Mouse (Mus musculus): ENCODE data around the gene Cfap77.

Cfap77 gene

GRCm38 (mm10) chr2:28997161-28997834 lies 57.6 kb downstream of the Cfap77 start:
- DNase-seq (ENCODE audit: low read depth, low spot score): no peak

- DNase-seq (ENCODE audit: low read depth, low spot score): no peak
Observed at GRCm38 (mm10) chr2:28995436-28995835, 59.4 kb downstream of the Cfap77 start.

- no peak for DNase-seq (ENCODE audit: low read depth, low spot score)
Observed at GRCm38 (mm10) chr2:28994014-28994413, 60.9 kb downstream of the Cfap77 start.

DNA sequence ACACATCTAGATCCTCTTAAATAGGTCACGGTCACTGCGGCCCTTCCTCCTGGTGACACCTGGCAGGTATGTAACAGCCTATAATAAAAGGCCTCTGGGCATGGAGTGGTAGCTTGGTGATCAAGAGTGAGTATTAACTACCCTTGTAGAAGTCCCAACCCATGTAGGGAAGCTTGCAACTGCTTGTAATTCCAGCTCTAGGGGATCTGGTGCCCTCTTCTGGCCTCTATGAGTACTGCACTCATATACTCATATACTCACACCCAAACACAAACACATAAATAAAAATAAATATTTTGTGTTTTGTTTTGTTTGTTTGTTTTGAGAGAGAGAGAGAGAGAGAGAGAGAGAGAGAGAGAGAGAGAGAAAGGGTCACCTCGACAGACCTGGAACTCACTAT lies 66.1 kb downstream of the Cfap77 start:
- no peak for DNase-seq (ENCODE audit: low read depth, low spot score)

GRCm38 (mm10) chr2:28980080-28980910 lies 74.6 kb downstream of the Cfap77 start:
- DNase-seq (ENCODE audit: low read depth, low spot score): no peak

GRCm38 (mm10) chr2:28978461-28978860 lies 76.4 kb downstream of the Cfap77 start:
- DNase-seq (ENCODE audit: low read depth, low spot score): no peak

- peak; percentile 64 for DNase-seq (ENCODE audit: low read depth, low spot score)
Observed at GRCm38 (mm10) chr2:28976635-28977034, 78.2 kb downstream of the Cfap77 start.

DNA sequence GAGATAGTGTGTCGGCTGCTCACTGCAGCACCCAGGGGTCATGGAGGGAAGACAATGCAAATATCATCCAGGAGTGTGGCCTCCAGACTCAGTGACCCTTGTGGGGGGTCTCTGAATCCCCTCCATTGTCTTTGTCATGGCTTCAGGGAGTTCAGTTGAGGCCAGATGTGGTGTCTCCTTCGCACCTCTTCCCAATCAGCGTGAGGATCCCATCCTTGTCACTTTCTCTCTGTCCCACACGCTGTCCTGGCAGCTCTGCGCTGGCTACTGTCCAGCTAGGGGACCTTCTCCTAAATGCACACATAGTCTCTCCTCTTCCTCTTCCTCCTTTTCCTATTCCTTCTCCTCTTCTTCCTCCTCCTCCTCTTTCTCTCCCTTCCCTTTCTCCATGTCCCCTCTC lies 79.3 kb downstream of the Cfap77 start:
- DNase-seq (ENCODE audit: low read depth, low spot score): no peak

GRCm38 (mm10) chr2:28974520-28974919 lies 80.3 kb downstream of the Cfap77 start:
- no peak for DNase-seq (ENCODE audit: low read depth, low spot score)

DNA sequence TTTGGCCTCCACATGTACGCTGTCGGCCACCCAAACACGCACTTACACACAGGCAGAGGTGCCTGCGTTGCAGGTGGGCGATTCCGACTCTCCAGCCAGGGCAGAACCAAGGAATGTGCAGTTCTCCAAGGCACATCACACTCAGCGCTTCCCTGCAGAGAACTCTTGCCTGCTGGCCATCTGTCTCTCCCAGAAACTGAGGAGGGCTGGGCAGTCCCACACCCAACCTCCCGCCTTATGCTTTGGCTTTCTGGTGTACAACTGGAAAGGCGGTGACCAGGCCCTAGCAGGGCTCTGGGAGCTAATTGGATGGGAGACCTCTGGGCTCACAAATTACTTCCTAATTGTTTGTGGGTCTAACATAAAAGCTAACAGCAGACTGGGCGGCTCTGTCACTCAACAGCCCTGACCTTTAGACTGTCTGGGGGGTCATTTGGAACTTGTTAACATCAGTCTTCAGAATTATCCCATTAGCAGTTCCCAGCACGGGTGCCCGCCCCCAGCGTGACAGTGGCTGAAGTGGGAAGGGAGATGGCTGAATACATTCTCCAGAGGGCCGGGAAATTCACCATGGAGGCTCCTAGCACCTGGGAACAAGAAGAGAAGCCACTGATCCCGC lies 80.9 kb downstream of the Cfap77 start:
- no peak for DNase-seq (ENCODE audit: low read depth, low spot score)

GRCm38 (mm10) chr2:28970424-28970823 lies 84.4 kb downstream of the Cfap77 start:
- no peak for DNase-seq (ENCODE audit: low read depth, low spot score)

DNA sequence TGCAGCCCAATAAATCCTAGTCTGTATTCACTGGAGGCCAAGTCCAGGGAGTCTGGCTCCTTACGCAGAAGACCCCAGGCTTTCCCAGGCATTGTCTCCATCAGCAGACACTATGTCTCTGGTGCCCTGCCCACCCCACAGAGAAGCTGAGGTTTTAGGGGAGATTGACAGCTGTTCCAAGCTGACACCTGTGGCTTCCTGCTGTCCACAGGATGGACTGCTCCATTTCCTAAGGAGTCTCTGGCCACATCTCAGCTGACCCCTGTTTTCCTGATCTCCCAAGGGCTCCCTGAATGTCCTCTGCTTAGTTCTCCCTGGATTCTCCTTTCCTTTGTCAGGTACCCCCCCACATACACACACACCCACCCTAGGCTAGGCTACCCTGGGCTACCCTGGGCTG lies 86.6 kb downstream of the Cfap77 start:
- DNase-seq (ENCODE audit: low read depth, low spot score): no peak

GRCm38 (mm10) chr2:28966151-28966795 lies 88.6 kb downstream of the Cfap77 start:
- peak; percentile 58 for DNase-seq (ENCODE audit: low read depth, low spot score)

DNA sequence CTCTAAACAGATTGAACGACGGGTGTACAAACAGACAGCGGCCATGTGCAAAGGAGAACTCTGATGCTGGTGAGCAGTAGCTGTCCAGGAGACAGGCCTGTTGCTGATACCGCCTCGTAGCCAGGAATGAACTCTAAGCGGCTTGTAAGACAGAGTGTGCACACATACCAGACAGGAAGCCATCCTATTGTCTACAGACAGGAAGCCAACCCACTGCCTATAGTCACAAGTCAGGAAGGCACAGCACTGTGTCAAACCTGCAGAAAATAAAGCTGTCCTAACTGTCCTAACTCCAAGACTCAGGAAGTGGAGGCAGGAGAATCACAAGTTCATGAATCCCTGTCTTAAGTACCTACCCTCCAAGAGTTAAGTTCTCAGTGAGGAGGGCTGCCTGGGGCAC lies 91.3 kb downstream of the Cfap77 start:
- no peak for DNase-seq (ENCODE audit: low read depth, low spot score)

DNA sequence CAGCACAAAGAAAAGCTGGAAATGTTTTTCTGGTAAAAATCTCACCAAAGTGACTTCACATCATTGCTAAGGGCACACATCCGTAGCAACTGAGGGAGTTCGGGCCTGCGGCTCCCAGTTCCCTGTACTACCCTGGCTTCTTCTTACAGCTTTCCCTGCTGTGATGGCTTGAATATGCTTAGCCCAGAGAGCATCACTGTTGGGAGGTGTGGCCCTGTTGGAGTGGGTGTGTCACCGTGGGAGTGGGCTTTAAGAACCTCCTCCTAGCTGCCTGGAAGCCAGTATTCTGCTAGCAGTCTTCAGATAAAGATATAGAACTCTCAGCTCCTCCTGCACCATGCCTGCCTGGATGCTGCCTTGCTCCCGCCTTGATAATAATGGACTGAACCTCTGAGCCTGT lies 93.2 kb downstream of the Cfap77 start:
- DNase-seq (ENCODE audit: low read depth, low spot score): no peak

GRCm38 (mm10) chr2:28961024-28961585 lies 93.8 kb downstream of the Cfap77 start:
- peak; percentile 13 for DNase-seq (ENCODE audit: low read depth, low spot score)

DNA sequence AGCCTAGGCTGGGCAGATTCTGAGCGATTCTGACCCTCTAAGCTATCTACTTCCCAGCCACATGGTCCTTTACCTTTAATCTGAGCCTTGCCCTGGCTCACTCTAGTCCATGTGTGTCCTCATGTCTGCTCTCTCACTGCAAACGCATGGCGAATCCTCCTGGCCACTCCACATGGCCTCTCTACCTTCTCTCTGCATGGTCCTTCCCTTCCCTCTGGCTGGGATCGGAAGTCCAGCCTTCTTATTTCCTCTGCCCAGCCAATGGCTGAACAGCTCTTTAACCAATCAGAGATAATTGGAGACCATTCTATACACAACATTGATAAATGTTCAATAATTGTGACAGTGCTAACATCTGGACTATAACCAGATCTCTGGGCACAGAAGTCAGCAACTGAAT lies 98.0 kb downstream of the Cfap77 start:
- no peak for DNase-seq (ENCODE audit: low read depth, low spot score)

DNA sequence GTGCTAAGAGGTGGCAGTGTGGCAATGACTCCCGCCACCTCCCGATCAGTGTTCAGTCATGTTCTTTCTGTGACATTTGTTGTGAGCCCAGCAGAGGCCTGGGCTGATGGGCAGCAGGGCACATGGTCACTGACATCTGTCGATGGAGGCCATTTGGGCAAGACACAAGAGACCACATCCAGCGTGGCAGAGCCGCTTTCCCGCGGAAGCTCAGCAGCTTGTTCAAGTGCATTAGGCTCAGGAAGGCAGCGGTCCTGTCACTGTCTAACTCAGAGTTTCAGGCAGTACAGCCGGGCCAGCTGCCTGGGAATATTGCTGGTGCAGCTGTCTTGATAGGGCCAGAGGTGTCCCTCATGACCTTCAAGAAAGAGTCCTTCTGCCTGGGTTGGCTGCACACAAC lies 100.3 kb downstream of the Cfap77 start:
- DNase-seq (ENCODE audit: low read depth, low spot score): no peak

DNA sequence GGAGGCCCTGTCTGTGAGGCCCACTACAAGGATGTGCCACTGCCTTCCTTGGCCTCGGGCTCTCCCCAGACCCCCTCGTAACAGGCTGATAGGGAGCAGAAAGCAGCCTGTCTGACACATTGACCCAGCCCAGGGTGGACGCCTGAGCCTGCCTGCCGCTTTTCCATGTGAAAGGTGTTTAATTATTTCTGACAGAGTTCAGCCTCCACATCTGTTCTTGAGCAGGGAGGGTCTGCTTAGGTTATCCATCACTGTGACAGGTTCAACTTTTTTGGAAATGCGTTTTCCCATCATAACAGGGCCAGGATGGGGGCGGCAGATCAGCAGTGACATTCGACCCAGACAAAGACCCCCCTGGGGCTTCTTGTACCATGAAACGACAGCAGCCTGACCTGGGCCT lies 101.9 kb downstream of the Cfap77 start:
- no peak for DNase-seq (ENCODE audit: low read depth, low spot score)

DNA sequence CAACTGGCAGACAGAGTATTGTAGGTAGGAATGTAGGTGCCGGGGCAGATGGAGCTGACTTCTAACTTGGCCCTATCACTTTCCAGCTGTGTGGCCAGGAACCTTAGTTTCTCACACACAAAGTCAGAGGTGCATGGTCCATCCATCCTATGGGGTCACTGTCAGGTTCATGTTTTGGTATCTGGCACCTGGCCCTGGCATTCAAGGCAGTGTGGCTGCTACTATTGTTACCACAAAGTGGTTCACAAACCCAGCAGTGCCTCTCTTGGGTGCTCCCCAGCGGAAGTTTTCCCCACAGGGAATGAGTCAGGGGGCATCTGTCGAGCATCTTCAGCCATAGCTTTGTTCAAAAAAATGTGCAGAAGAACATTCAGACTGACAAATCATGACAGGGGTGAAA lies 108.6 kb downstream of the Cfap77 start:
- no peak for DNase-seq (ENCODE audit: low read depth, low spot score)

DNA sequence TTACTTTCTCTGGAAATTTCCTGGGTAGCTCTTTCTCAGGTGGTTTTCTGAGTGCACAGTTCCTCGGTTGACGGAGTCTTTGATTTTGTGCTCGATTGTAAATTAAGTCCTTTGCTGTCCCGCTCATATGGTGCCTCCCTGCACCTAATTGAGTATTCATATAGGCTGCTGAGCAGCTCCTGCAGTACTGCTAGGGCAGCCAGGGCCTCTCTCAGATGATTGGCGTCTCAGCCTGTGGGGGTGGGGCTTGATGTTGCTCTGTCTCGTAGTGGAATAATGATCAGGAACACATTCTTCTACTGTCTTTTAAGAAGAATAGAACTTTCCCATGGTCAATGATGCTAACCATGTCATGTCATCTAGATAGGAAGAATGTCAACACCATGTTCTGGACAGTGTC lies 109.5 kb downstream of the Cfap77 start:
- no peak for DNase-seq (ENCODE audit: low read depth, low spot score)

All from skeletal muscle tissue, adult 2 months (tissue).